Mouse (Mus musculus): Measurements from ENCODE around the gene Nupl1. TPM values are rescaled to one million over a fixed set of nuclear protein-coding genes. Genes with fewer than 3 reads are reported as not detected.

Nupl1 gene
- total and polyA plus RNA-seq, 3 experiments: not detected

GRCm38 (mm10) chr14:60257851-60258250 is 6.6 kb upstream of the Nupl1 start:
- Histone ChIP-seq H3K4me3 (ENCODE audit: control insufficient read depth in 1 of 2, insufficient read depth in 1 of 2, low read depth in 2 of 2, low read length in 2 of 2) (no peak overlapping the region), H3K79me2 (ENCODE audit: control insufficient read depth, insufficient read depth, low read length, poor library complexity) (no peaks in the 10 kb centered on the region), H3K27me3 (ENCODE audit: control insufficient read depth in 1 of 2, insufficient read depth in 2 of 2, low read length in 2 of 2) (no peaks in the 10 kb centered on the region), H3K9me3 (replicated peaks; ENCODE audit: insufficient read depth, low read length) (no peaks in the 10 kb centered on the region), H3K9ac (ENCODE audit: control insufficient read depth, low read depth, low read length, poor library complexity, severe bottlenecking) (no peak overlapping the region), H3K36me3 (ENCODE audit: control insufficient read depth in 1 of 2, insufficient read depth in 2 of 2, low read length in 2 of 2) (peaks cover 0 to 24% of the 10 kb centered on the region in 2 experiments; a peak in 2 of 4 replicates), H3K27ac (ENCODE audit: control insufficient read depth, low read depth, low read length) (no peak overlapping the region), H3K4me1 (ENCODE audit: control insufficient read depth in 1 of 2, insufficient read depth in 2 of 2, low read length in 2 of 2) (peaks cover 27 to 30% of the 10 kb centered on the region in 2 experiments)
- no peak for TF ChIP-seq MAFK (IDR thresholded peaks at IDR 0.05; ENCODE audit: borderline replicate concordance, low read depth, low read length)
- no peak for TF ChIP-seq TBP (IDR thresholded peaks at IDR 0.05; ENCODE audit: low read depth, low read length)
- no peak for TF ChIP-seq SIN3A (IDR thresholded peaks at IDR 0.05; ENCODE audit: low read length)
- no peak for TF ChIP-seq ZC3H11A (IDR thresholded peaks at IDR 0.05; ENCODE audit: low read depth, low read length)
- TF ChIP-seq RAD21 (IDR thresholded peaks at IDR 0.05; ENCODE audit: low read depth, low read length): no peak
- no peak for TF ChIP-seq UBTF (IDR thresholded peaks at IDR 0.05; ENCODE audit: borderline replicate concordance, insufficient read depth, low read depth, low read length)
- TF ChIP-seq JUND (IDR thresholded peaks at IDR 0.05; ENCODE audit: low read depth, low read length): no peak
- TF ChIP-seq SMC3 (IDR thresholded peaks at IDR 0.05; ENCODE audit: low read depth, low read length): no peak
- TF ChIP-seq TCF12 (IDR thresholded peaks at IDR 0.05; ENCODE audit: low read depth, low read length): no peak
- no peak for DNase-seq (ENCODE audit: low read depth, low spot score)

DNA sequence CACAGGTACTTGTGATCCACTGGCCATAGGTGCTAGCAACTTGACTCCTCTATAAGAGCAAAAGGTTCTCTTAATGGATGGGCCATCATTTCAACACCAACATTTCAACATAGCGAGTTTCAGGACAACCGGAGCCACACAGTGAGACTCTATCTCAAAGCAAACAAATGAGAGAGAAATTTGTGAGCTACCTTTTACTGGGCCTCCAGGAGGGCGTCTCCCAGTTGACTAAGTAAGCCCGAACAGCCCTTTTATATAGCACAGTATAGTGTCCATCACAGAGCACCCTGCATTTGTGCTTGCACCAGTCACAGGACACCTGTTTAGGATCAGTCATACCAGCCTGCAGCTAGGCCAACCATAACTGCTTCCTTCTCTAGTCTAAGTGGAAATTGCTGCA is 5.9 kb upstream of the Nupl1 start:
- Histone ChIP-seq H3K9me3 (replicated peaks; ENCODE audit: insufficient read depth, low read length) (no peaks in the 10 kb centered on the region), H3K9ac (ENCODE audit: control insufficient read depth, low read depth, low read length, poor library complexity, severe bottlenecking) (no peak overlapping the region), H3K27ac (ENCODE audit: control insufficient read depth, low read depth, low read length) (no peak overlapping the region), H3K27me3 (ENCODE audit: control insufficient read depth in 1 of 2, insufficient read depth in 2 of 2, low read length in 2 of 2) (no peaks in the 10 kb centered on the region), H3K36me3 (ENCODE audit: control insufficient read depth in 1 of 2, insufficient read depth in 2 of 2, low read length in 2 of 2) (peaks cover 0 to 28% of the 10 kb centered on the region in 2 experiments; a peak in 2 of 4 replicates), H3K4me1 (ENCODE audit: control insufficient read depth in 1 of 2, insufficient read depth in 2 of 2, low read length in 2 of 2) (peaks cover 29 to 34% of the 10 kb centered on the region in 2 experiments), H3K4me3 (ENCODE audit: control insufficient read depth in 1 of 2, insufficient read depth in 1 of 2, low read depth in 2 of 2, low read length in 2 of 2) (no peak overlapping the region), H3K79me2 (ENCODE audit: control insufficient read depth, insufficient read depth, low read length, poor library complexity) (peaks cover 5% of the 10 kb centered on the region)
- no peak for DNase-seq (ENCODE audit: low read depth, low spot score)
- TF ChIP-seq E2F4 (IDR thresholded peaks at IDR 0.05; ENCODE audit: borderline replicate concordance, low read depth, low read length): no peak
- TF ChIP-seq MAX (IDR thresholded peaks at IDR 0.05; ENCODE audit: low read length): no peak
- no peak for TF ChIP-seq CTCF (IDR thresholded peaks at IDR 0.05 in 2 of 3, conservative IDR thresholded peaks at IDR 0.05 in 1 of 3; ENCODE audit: control insufficient read depth in 1 of 3, insufficient read depth in 1 of 3, low read depth in 2 of 3, low read length in 3 of 3, poor library complexity in 1 of 3, severe bottlenecking in 1 of 3)
- no peak for TF ChIP-seq MEF2A (IDR thresholded peaks at IDR 0.05; ENCODE audit: extremely low read depth, insufficient replicate concordance, low read depth, low read length, poor library complexity, severe bottlenecking)
- TF ChIP-seq ZKSCAN1 (IDR thresholded peaks at IDR 0.05; ENCODE audit: low read depth, low read length): no peak
- TF ChIP-seq TAL1 (IDR thresholded peaks at IDR 0.05; ENCODE audit: low read length): no peak
- TF ChIP-seq POLR2AphosphoS5 (IDR thresholded peaks at IDR 0.05; ENCODE audit: borderline replicate concordance, low read depth, low read length): no peak
- no peak for TF ChIP-seq USF2 (IDR thresholded peaks at IDR 0.05; ENCODE audit: borderline replicate concordance in 1 of 2, insufficient read depth in 1 of 2, low read depth in 1 of 2, low read length in 2 of 2)
- no peak for TF ChIP-seq ZC3H11A (IDR thresholded peaks at IDR 0.05; ENCODE audit: low read depth, low read length)
- no peak for TF ChIP-seq RAD21 (IDR thresholded peaks at IDR 0.05; ENCODE audit: low read depth, low read length)
- TF ChIP-seq SMC3 (IDR thresholded peaks at IDR 0.05; ENCODE audit: low read depth, low read length): no peak
- no peak for TF ChIP-seq MYB (IDR thresholded peaks at IDR 0.05; ENCODE audit: low read depth, low read length)
- TF ChIP-seq GATA1 (IDR thresholded peaks at IDR 0.05; ENCODE audit: low read depth, low read length): no peak
